Mouse (Mus musculus) stomach, embryonic 14.5 days (tissue): ENCODE measurements at regions not wholly inside any gene's neighbourhood (a gene's known extent, or its start where the extent isn't known, plus 50 kb on each side); places are given as distances from the start of the nearest gene placed in this dataset.
A peak's percentile ranks its signal among the peaks of the same experiment; 100 is the strongest.

ENCODE experiments used
- ATAC-seq: fragments of 200-750 bp; cut with Nextera tagmentation; 2 replicates; pipeline ENCODE4 v1.8.0; 2017; ENCODE audit warnings: low read depth, moderate TSS enrichment; ENCODE audit not compliant: insufficient number of reproducible peaks, insufficient read depth, low FRiP score
- H3K27ac ChIP-seq: fragments of 300-500 bp; sonication (generic); 2 replicates; pipeline ENCODE4 v1.5.1; 2014; ENCODE audit warnings: mild to moderate bottlenecking, low read length, moderate library complexity, mixed read lengths
- H3K27me3 ChIP-seq: fragments of 300-500 bp; sonication (generic); 2 replicates; pipeline ENCODE4 v1.6.1; 2014; ENCODE audit warnings: low read length, control low read depth, mixed read lengths; ENCODE audit not compliant: control insufficient read depth, insufficient read depth
- H3K36me3 ChIP-seq: fragments of 300-500 bp; sonication (generic); 2 replicates; pipeline ENCODE4 v1.6.1; 2014; ENCODE audit warnings: mild to moderate bottlenecking, control low read depth, low read length, moderate library complexity, mixed read lengths; ENCODE audit not compliant: control insufficient read depth, insufficient read depth
- H3K4me1 ChIP-seq: fragments of 300-500 bp; sonication (generic); 2 replicates; pipeline ENCODE4 v1.6.1; 2014; ENCODE audit warnings: low read length, control low read depth, mixed read lengths; ENCODE audit not compliant: control insufficient read depth, insufficient read depth
- H3K4me2 ChIP-seq: fragments of 300-500 bp; sonication (generic); replicated peaks from 2 replicates; pipeline ENCODE4 v1.6.1; 2014; ENCODE audit warnings: low read depth, low read length, control low read depth
- H3K4me3 ChIP-seq: fragments of 300-500 bp; sonication (generic); 2 replicates; pipeline ENCODE4 v1.5.1; 2014; ENCODE audit warnings: low read depth, low read length, control low read depth
- H3K9ac ChIP-seq: fragments of 300-500 bp; sonication (generic); replicated peaks from 2 replicates; pipeline ENCODE4 v1.6.1; 2014; ENCODE audit warnings: low read depth, mild to moderate bottlenecking, control low read depth, low read length, moderate library complexity, mixed read lengths
- H3K9me3 ChIP-seq: fragments of 300-500 bp; sonication (generic); 2 replicates; pipeline ENCODE4 v1.6.1; 2016; ENCODE audit warnings: low read depth, low read length, control low read depth; ENCODE audit not compliant: control insufficient read depth
- WGBS: fragments of 180-500 bp; shearing (Covaris S2); extraction: QIAGEN DNeasy Blood & Tissue Kit; methylation state at CpG from one replicate; pipeline ENCODE4 v1.1.7; 2014; 5-methylcytosine and 5-hydroxymethylcytosine counted together

- Histone ChIP-seq H3K9ac (no peak overlapping the region), H3K4me3 (no peak overlapping the region), H3K27me3 (no peaks in the 10 kb centered on the region), H3K9me3 (no peaks in the 10 kb centered on the region), H3K4me1 (0 out of 2 replicates have a peak, but pooled peaks cover 4% of the 10 kb centered on the region), H3K4me2 (no peak overlapping the region), H3K36me3 (no peaks in the 10 kb centered on the region), H3K27ac (no peak overlapping the region)
- ATAC-seq, result no peak
- WGBS, result 73% methylated on average over 11 of the region's 11 CpGs
These were observed 86.7 kb upstream of the Gnas start for GRCm38 (mm10) chr2:174197306-174197945.

- H3K27me3 ChIP-seq, result no peaks in the 10 kb centered on the region
- no peak overlapping the region for H3K9ac ChIP-seq
- no peaks in the 10 kb centered on the region for H3K36me3 ChIP-seq
- no peak overlapping the region for H3K4me2 ChIP-seq
- no peak overlapping the region for H3K4me3 ChIP-seq
- 0 out of 2 replicates have a peak, but pooled peaks cover 3% of the 10 kb centered on the region for H3K4me1 ChIP-seq
- H3K27ac ChIP-seq, result no peak overlapping the region
- WGBS, result 85% methylated on average over 7 of the region's 7 CpGs
- ATAC-seq, result no peak
- H3K9me3 ChIP-seq, result no peaks in the 10 kb centered on the region
These were observed 85.6 kb upstream of the Gnas start for GRCm38 (mm10) chr2:174198406-174198971.

- no peak for ATAC-seq
- 50% methylated on average over 13 of the region's 13 CpGs for WGBS
- H3K4me3 ChIP-seq, result no peak overlapping the region
- no peaks in the 10 kb centered on the region for H3K4me1 ChIP-seq
- no peak overlapping the region for H3K4me2 ChIP-seq
- H3K9me3 ChIP-seq, result no peaks in the 10 kb centered on the region
- H3K36me3 ChIP-seq, result no peaks in the 10 kb centered on the region
- H3K27me3 ChIP-seq, result no peaks in the 10 kb centered on the region
- H3K9ac ChIP-seq, result no peak overlapping the region
- H3K27ac ChIP-seq, result no peak overlapping the region
These were observed 83.9 kb upstream of the Gnas start for GRCm38 (mm10) chr2:174199961-174200862.

GRCm38 (mm10) chr2:174203412-174203811 lies 80.7 kb upstream of the Gnas start:
- no peaks in the 10 kb centered on the region for H3K4me1 ChIP-seq
- no peak for ATAC-seq
- no peak overlapping the region for H3K4me3 ChIP-seq
- WGBS, result 67% methylated on average over 11 of the region's 11 CpGs
- H3K9me3 ChIP-seq, result no peaks in the 10 kb centered on the region
- no peaks in the 10 kb centered on the region for H3K36me3 ChIP-seq
- H3K27ac ChIP-seq, result no peak overlapping the region
- H3K27me3 ChIP-seq, result no peaks in the 10 kb centered on the region
- H3K4me2 ChIP-seq, result no peak overlapping the region
- no peak overlapping the region for H3K9ac ChIP-seq

- no peaks in the 10 kb centered on the region for H3K9me3 ChIP-seq
- 68% methylated on average over 4 of the region's 4 CpGs for WGBS
- H3K36me3 ChIP-seq, result no peaks in the 10 kb centered on the region
- no peak overlapping the region for H3K27ac ChIP-seq
- H3K4me3 ChIP-seq, result no peak overlapping the region
- H3K27me3 ChIP-seq, result no peaks in the 10 kb centered on the region
- H3K9ac ChIP-seq, result no peak overlapping the region
- no peak for ATAC-seq
- H3K4me1 ChIP-seq, result no peaks in the 10 kb centered on the region
- no peak overlapping the region for H3K4me2 ChIP-seq
These were observed 72.4 kb upstream of the Gnas start for GRCm38 (mm10) chr2:174211681-174212080.

GRCm38 (mm10) chr2:174226660-174227059 lies 57.5 kb upstream of the Gnas start:
- Histone ChIP-seq H3K9me3 (no peaks in the 10 kb centered on the region), H3K4me3 (no peak overlapping the region), H3K9ac (no peak overlapping the region), H3K4me1 (no peaks in the 10 kb centered on the region), H3K4me2 (no peak overlapping the region), H3K36me3 (no peaks in the 10 kb centered on the region), H3K27me3 (no peaks in the 10 kb centered on the region), H3K27ac (no peak overlapping the region)
- 0 out of 2 replicates have a peak, but pooled peaks have one; percentile 14 for ATAC-seq
- 77% methylated on average over 1 of the region's 1 CpGs for WGBS
